Mouse (Mus musculus): ENCODE measurements around the gene Htr6. TPM values are rescaled to one million over a fixed set of nuclear protein-coding genes. Genes with fewer than 3 reads are reported as not detected.

Htr6 gene
- total RNA-seq, 2 experiments from 2014 or later = not detected

Other genes with a start within 250 kb of the Htr6 start
- gene Pla2g5, start 212.1 kb downstream of the Htr6 start, total RNA-seq (2021) = 1 to 10 TPM; 2.0 to 4.3 TPM
- not detected for gene Gm13030, start 201.6 kb downstream of the Htr6 start, total RNA-seq (2021)
- gene Pla2g2e, start 197.6 kb downstream of the Htr6 start, total RNA-seq (2021) = not detected
- gene Otud3, start 161.6 kb downstream of the Htr6 start, total RNA-seq (2021) = 1 to 10 TPM; 6.8 to 7.2 TPM
- gene Rnf186, start 108.5 kb downstream of the Htr6 start, total RNA-seq (2021) = not detected
- gene Tmco4, start 102.7 kb downstream of the Htr6 start, total RNA-seq (2021) = 1 to 10 TPM; 3.7 to 5.5 TPM
- 10 to 100 TPM; 68.5 to 74.4 TPM for gene Nbl1, start 17.4 kb upstream of the Htr6 start, total RNA-seq (2021)
- 100 to 1,000 TPM; 344 to 382 TPM for gene Minos1, start 55.5 kb upstream of the Htr6 start, total RNA-seq (2021)
- gene Capzb, start 117.3 kb upstream of the Htr6 start, total RNA-seq (2021) = 100 to 1,000 TPM; 445 to 463 TPM
- gene Pqlc2, start 235.1 kb upstream of the Htr6 start, total RNA-seq (2021) = 1 to 10 TPM; 4.2 to 4.7 TPM
- 10 to 100 TPM; 32.5 to 33.3 TPM for gene Akr7a5, start 235.2 kb upstream of the Htr6 start, total RNA-seq (2021)